Mouse (Mus musculus) layer of hippocampus, adult 2 months (tissue): ENCODE measurements around the gene Nnat. TPM values are rescaled to one million over a fixed set of nuclear protein-coding genes. Genes with fewer than 3 reads are reported as not detected.

Source experiments
- DNase-seq, 2 experiments: peaks; one replicate each; pipeline ENCODE4 v3.0.0; 2022; ENCODE audit warnings: low spot score in 2 of 2
- H3K27ac ChIP-seq: fragments of 200-600 bp; 2 replicates; pipeline ENCODE4 v1.8.1; 2022
- H3K4me3 ChIP-seq: fragments of 200-600 bp; 2 replicates; pipeline ENCODE4 v1.8.1; 2022; ENCODE audit warnings: mild to moderate bottlenecking
- CTCF ChIP-seq: fragments of 200-600 bp; conservative IDR thresholded peaks from 2 replicates; pipeline ENCODE4 v1.8.1; 2022; ENCODE audit warnings: antibody characterized with exemption, mild to moderate bottlenecking, moderate library complexity
- total RNA-seq, 2 experiments: library from RNA; stranded (reverse); gene quantifications; 2 replicates each; pipeline ENCODE4 v1.2.3; 2021

The Nnat gene
- total RNA-seq, 2 experiments from 2014 or later: 437 to 558 TPM

DNA sequence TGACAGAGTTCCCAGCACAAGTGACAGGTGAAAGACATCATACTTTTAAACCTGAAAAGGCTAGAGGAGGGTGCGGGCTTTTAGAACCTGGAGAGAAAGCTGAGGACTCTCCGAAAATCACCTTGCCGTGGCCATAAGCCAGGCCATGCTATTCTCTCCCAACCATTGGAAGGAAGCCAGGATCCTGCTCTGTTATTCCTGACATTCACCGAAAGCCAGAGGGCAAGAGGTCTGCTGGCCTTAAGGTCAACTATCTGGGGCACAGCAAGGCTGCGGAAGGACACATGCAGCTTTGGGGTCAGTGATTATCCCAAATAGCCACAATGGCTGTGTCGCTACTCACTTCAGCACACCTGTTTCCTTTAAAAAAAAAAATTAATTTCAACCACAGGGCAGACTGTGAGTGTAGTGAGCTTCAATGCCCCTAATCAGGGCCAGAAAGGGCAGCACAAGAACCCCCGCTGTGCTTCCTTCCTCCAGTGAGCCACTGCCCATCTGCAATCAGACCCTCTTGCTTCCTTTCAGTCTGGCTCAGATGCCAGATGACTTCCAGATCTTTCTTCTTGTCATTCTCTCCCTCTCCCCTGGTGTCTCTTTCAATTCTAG lies 23.3 kb upstream of the Nnat start:
- Histone ChIP-seq H3K27ac (no peak overlapping the region; the same call in 1 of the 2 replicates), H3K4me3 (no peak overlapping the region)
- no peak for TF ChIP-seq CTCF
- DNase-seq: no peak

DNA sequence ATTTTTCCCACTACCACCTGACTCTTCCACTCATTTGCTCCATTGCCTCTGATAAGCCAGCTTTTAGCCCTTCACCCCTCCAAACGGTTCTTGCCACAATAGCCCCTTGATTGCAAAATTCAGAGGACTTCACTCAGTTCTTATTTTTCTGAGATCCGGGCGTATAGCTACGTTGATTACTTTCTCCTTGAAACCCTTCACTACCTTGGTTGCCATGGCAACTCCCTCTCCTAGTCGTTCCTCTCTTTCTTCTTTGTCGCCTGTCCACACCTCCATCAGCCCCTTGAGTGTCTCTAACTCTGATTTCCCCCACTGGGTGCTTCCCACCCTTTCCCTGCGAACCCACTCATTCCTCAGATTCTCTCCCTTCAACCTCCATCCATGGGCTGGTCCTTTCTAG lies 22.8 kb upstream of the Nnat start:
- H3K27ac ChIP-seq: no peak overlapping the region; the same call in 1 of the 2 replicates
- DNase-seq: peak in 1 of 2 experiments; percentile 50
- no peak overlapping the region for H3K4me3 ChIP-seq
- TF ChIP-seq CTCF: no peak

DNA sequence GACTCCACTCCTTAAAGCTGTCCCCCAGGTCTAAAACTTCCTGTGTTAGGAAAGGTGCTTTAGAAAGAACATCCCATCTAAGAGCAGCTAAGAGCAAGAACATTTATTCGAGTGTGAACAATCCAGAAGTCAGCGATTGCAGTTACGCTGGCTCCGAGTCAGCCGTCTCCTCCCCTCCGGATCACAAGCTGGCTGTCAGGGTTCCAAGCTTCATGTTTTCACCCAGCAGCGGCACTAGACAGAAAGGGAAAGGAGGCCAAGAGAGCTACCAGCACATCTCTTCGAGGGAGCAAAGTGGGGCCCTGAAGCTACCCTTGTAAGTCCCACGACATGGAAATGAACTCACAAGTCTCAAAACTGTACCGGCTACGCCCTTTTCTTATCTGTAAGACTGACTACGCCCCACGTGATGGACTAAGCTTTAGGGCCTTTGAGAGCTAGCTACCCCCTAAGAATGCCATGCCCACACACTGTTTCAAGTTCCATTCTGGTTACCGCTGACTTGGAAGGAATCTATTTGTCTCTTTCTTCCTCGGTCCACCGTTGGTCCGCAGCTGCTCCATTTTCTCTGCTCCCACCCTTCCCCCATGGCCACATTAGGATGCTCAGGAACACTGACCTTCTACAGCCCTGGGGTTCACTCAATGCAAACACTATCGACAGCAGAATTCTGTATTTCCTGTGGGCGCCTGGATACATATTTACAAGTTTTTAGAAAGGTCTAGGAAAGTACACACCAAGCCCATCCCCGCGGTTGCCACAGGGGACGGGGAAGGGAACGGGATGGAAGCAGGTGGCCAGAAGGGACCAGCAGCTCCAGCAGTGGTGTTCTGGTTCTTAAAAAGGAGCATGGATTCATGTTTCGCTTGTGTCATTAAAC lies 19.6 kb upstream of the Nnat start:
- peak; percentile 56 to 65 for DNase-seq
- peak overlapping the region; percentile 58 for H3K27ac ChIP-seq
- no peak overlapping the region for H3K4me3 ChIP-seq
- no peak for TF ChIP-seq CTCF

DNA sequence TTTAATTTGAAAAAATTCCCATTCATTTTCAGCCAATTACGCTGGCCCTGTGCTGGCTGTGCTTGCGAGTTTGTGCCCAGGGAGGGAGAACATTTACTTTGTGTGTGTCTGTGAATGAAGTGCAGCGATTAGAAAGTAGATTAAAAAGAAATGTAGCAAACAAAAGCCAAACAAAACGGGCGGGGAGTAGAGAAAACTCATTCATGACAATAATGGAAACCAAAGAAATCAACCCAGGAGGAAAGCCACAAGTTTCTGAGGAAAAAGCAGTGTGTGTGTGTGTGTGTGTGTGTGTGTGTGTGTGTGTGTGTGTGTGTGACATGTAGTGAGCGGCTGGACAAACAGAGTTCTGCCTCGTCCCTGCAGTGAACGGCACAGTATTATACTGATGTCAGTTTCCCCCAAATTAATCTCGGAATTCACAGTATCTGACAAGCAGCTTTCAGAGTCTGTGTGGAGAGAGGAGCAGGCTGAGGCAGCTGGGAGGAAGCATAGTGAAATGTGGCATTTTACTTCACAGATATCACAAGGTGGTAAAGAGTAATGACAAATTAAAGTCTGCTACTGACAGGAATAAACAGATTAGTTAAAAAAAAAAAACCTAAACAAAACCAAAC lies 18.8 kb upstream of the Nnat start:
- Histone ChIP-seq H3K27ac (peak overlapping the region; percentile 58), H3K4me3 (no peak overlapping the region)
- TF ChIP-seq CTCF: no peak
- no peak for DNase-seq

GRCm38 (mm10) chr2:157541631-157542030 lies 18.2 kb upstream of the Nnat start:
- no peak for DNase-seq
- H3K4me3 ChIP-seq: no peak overlapping the region
- peak overlapping the region; percentile 28; the same call in 1 of the 2 replicates for H3K27ac ChIP-seq
- TF ChIP-seq CTCF: no peak

- TF ChIP-seq CTCF: no peak
- Histone ChIP-seq H3K4me3 (no peak overlapping the region), H3K27ac (peak overlapping the region; percentile 43; the same call in 1 of the 2 replicates)
- DNase-seq: no peak
Measured at GRCm38 (mm10) chr2:157542415-157542814, 17.5 kb upstream of the Nnat start.

- Histone ChIP-seq H3K4me3 (no peak overlapping the region), H3K27ac (no peak overlapping the region)
- no peak for TF ChIP-seq CTCF
- no peak for DNase-seq
Measured at GRCm38 (mm10) chr2:157544333-157544888, 15.5 kb upstream of the Nnat start.

DNA sequence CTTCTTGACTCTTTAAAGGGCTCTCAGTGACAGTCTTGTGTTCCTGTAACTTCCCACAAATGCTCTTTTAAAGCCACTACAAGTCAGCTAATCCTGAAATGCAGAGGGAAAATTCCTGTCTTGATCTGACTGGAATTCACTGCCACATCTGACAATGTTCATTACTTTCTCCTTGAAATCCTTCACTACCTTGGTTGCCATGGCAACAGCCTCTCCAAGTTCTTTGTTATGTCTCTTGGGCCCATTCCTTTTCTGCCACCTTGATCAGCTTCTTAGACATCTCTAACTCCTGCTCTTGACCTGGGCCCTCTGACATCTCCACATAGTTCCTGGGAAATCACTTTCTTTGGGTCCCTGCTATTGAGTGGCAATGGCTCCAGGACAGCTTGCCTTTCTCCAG lies 13.2 kb upstream of the Nnat start:
- no peak for TF ChIP-seq CTCF
- H3K27ac ChIP-seq: no peak overlapping the region
- no peak overlapping the region for H3K4me3 ChIP-seq
- DNase-seq: no peak

DNA sequence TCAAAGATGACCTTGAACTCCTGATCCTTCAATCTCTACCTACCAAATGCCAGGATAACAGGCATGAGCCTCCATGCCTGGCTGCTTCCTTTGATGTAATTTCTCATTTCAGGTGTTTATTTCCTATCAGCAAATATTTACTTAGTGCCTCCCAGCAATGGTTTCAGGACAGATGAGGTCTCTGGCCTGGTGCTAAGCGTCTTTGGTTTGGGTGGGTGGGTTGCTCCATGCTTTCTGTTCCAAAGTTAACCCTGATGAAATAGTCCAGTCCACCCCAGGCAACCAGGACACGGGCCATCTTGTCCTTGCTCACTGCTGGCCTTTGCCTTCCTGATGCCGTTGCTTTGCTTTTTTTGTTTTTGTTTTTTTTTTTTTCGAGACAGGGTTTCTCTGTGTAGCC lies 9.6 kb upstream of the Nnat start:
- TF ChIP-seq CTCF: no peak
- no peak overlapping the region for H3K27ac ChIP-seq
- DNase-seq: no peak
- no peak overlapping the region for H3K4me3 ChIP-seq

DNA sequence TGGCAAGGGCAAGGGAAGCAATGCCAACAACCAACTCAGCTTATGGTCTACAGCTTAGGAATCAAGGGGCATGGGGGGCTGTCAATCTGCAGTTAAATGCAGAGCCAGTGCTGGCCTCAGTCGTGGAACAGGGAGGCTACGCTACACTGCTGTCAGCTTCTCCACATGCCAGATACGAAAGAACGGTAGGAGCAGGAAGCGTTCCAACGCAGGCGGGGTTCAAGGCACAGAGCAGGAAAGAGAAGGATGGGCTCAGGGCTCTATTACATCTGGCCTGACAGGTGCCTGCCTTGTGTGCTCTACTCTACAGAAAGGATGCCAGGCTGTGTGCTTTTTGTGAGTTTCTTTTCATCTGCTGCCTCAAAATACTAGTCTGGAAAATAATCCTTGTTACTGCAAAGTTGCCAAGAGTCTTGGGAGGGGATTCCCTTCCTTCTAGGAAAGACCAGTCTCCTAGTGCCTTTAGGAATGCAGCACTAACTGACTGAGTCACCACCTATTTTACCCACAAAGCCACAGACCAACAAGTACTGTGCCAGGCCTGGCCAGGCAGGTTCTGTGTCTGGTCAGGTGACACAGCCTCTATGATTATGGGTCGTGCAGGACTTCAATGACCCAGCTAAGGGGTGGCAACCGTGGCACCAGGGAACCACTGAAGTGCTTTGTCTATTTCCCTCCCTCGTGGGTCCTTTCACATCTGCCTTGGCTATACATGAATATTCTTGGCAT lies 7.6 kb upstream of the Nnat start:
- DNase-seq: no peak
- TF ChIP-seq CTCF: no peak
- no peak overlapping the region for H3K4me3 ChIP-seq
- no peak overlapping the region; the same call in 1 of the 2 replicates for H3K27ac ChIP-seq

DNA sequence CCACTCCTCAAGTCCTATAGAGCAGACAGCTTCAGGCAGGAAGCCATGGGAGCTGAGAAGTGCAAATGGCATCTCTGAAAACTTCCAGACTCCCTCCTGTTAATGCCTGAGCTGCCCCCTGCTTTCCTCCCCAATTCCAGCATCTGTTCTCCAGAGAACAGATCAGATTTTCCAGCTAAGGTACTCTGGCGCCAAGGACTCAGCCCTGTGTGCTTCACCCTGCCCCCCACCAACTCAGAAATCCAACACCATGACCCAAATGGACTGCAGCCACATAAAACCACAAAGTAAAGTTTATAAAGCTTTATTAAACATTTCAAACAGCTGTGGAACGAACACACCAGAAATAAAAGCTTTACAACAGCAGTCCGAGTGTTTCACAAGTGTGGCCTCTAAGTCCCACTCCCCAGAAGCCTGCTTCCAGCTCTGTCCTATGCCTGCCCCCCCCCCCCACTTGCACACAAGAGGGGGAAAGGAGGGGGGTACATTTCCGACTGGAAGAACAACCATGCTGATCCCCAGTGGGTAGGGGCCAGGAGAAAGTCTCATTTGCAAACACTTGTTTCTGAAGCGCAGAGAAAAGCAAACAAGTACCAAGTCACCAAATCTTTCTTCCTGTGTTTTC lies 3.7 kb upstream of the Nnat start:
- no peak for TF ChIP-seq CTCF
- H3K27ac ChIP-seq: no peak overlapping the region; the same call in 1 of the 2 replicates

DNA sequence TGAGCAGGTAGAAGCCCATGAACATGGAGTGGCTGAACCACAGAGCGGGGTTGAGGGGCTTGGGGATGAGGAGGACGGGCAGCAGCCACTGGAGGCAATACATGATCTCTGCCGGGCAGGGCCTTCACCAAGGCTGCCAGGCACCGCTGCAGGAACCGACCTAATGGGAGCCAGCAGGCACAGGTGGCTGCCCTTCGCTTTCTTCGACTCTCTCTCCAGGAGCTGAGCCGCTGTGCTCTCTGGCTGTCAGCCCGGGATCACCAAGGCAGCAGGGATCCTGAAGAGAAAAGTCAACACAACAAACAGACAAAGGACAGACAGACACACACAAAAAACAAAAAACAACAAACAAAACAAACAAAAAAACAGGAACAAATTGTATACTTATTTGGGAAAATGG lies 1.8 kb upstream of the Nnat start:
- H3K4me3 ChIP-seq: no peak overlapping the region
- peak overlapping the region; percentile 52; the same call in 1 of the 2 replicates for H3K27ac ChIP-seq
- no peak for TF ChIP-seq CTCF
- DNase-seq: no peak

More for the DNA sequence above, 3.7 kb upstream of the Nnat start:
- no peak for DNase-seq
- no peak overlapping the region for H3K4me3 ChIP-seq
